Mouse (Mus musculus) brain, embryonic 18.5 days (tissue): ENCODE results near the gene Kctd12.

Experiments used
- DNase-seq: peaks from one replicate; pipeline ENCODE4 v3.0.0-alpha.2; 2012; ENCODE audit warnings: low read depth, low spot score

The Kctd12 gene

GRCm38 (mm10) chr14:102982627-102983540, at the start of gene Kctd12:
Gene Kctd12 (minus strand): TSS chr14:102982637.
- no peak for DNase-seq

- no peak for DNase-seq
Observed at GRCm38 (mm10) chr14:103029203-103029602, 46.8 kb upstream of the Kctd12 start.

- DNase-seq: no peak
Observed at GRCm38 (mm10) chr14:103020046-103020445, 37.6 kb upstream of the Kctd12 start.

- DNase-seq: no peak
Observed at GRCm38 (mm10) chr14:103017009-103017408, 34.6 kb upstream of the Kctd12 start.

- peak; percentile 20 for DNase-seq
Observed at GRCm38 (mm10) chr14:103012563-103013150, 30.2 kb upstream of the Kctd12 start.

GRCm38 (mm10) chr14:103011782-103012181, 29.3 kb upstream of the Kctd12 start:
- no peak for DNase-seq

GRCm38 (mm10) chr14:103007737-103008136, 25.3 kb upstream of the Kctd12 start:
- DNase-seq: no peak

- DNase-seq: no peak
Observed at GRCm38 (mm10) chr14:102994662-102995561, 12.5 kb upstream of the Kctd12 start.

- no peak for DNase-seq
Observed at GRCm38 (mm10) chr14:102990765-102991164, 8.3 kb upstream of the Kctd12 start.

GRCm38 (mm10) chr14:102989866-102990265, 7.4 kb upstream of the Kctd12 start:
- no peak for DNase-seq

- no peak for DNase-seq
Observed at GRCm38 (mm10) chr14:102989254-102989653, 6.8 kb upstream of the Kctd12 start.

GRCm38 (mm10) chr14:102987626-102988025, 5.2 kb upstream of the Kctd12 start:
- no peak for DNase-seq

- no peak for DNase-seq
Observed at GRCm38 (mm10) chr14:102983686-102984085, 1.2 kb upstream of the Kctd12 start.

GRCm38 (mm10) chr14:102982016-102982626, 316 bp downstream of the Kctd12 start:
- DNase-seq: no peak

- DNase-seq: no peak
Observed at GRCm38 (mm10) chr14:102981441-102982015, 909 bp downstream of the Kctd12 start.

- DNase-seq: no peak
Observed at GRCm38 (mm10) chr14:102980986-102981385, 1.5 kb downstream of the Kctd12 start.

GRCm38 (mm10) chr14:102980481-102980880, 2.0 kb downstream of the Kctd12 start:
- no peak for DNase-seq

- DNase-seq: no peak
Observed at GRCm38 (mm10) chr14:102979831-102980230, 2.6 kb downstream of the Kctd12 start.

- no peak for DNase-seq
Observed at GRCm38 (mm10) chr14:102975865-102976264, 6.6 kb downstream of the Kctd12 start.

- no peak for DNase-seq
Observed at GRCm38 (mm10) chr14:102968824-102969223, 13.6 kb downstream of the Kctd12 start.

GRCm38 (mm10) chr14:102966241-102966640, 16.2 kb downstream of the Kctd12 start:
- no peak for DNase-seq
